Mouse (Mus musculus) fat pad, adult 2 months (tissue): ENCODE results near the gene Cadps.
A peak's percentile ranks its signal among the peaks of the same experiment; 100 is the strongest.

Experiments used
- DNase-seq: peaks from one replicate; pipeline ENCODE4 v3.0.0-alpha.2; 2011; ENCODE audit warnings: low read depth, low spot score; ENCODE audit errors: extremely low read depth

The Cadps gene

DNA sequence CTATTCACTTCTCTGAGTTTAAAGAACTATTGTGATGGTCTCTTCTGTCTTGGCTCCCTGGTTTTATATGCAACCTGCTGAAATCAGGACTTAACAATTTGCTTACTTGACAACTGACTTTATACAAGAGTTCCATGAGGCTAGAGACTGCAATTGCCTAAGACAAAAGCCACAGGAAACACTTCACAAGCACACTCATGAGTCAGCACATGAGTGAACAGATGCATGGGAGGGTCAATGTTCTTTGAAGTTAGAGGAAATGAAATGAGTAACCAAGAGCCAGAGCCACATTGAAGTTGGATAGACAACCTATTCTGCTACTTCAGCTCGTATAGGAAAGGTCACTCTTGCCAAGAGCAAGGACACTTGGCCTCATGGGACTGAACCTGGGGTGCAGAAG is 71.1 kb downstream of the Cadps start:
- DNase-seq: no peak

DNA sequence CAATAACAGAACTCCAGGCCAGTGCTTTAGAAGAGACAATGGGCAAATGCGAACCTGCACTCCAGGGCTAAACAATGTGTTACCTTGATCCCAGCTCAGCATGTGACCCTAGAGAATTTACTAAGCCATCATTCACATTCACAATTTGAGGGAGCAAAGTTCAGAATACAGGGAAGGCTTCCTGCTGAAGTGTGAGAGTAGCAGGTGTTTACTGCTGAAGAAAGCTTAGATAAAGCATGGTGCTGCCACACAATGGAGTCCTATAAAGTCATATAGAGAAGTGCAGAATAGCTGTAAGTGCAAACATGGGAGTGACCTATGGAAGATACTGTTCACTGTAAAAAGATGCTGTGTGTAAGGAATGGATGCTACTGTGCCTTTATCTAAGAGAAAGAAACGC is 91.9 kb downstream of the Cadps start:
- DNase-seq: no peak

DNA sequence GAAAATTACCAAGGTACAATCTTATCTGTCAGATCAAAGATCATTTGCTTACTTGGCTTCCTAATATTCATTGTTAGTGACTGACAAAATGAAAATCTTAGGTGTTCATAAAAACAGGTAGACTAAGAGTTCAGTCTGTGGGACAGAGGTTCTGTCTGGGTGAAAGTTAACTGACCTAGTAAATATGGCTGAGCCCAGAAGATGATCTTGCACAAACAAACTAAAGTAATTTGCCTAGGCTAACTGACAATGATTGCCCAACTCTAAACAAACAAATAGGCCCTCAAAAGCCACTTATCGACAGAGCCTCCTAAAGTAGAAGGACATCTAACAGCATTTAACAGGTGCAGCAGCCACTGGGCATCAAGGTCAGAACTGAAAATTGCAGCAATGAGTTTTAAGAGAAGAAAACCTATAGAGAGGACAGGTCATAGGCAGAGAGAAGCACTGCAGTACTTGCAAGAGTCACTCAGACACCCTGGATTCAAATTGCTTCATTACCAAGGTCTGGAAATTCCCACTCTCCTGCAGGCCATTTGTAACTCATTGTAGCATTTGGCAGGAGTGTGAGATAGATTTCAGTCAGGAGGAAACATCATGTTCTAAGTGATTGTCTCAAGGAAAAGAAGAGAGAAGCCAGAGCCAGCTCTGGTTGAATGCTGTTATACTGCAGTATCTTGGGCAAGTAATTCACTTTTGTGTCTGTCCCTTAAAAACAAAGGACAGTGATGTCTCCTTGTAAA is 100.3 kb downstream of the Cadps start:
- DNase-seq: peak; percentile 76

DNA sequence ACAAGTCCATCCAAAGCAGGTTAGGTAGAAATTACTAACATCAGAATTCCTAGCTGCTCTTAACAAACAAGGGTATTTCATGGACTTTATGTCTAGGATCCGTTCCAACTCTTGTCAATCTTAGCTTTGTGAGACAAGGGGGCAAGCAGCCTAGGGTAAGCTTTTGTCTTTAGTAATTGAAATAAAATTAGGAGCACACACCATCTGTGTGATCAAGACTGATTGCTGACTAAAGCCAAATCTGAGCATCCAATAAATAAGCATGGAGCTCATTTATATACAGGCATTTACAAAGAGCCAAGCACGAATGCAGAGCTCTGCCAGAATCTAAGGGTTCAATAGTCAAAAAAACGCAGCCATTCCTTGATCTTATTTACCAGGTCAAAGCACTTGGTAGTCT is 104.1 kb downstream of the Cadps start:
- DNase-seq: no peak

DNA sequence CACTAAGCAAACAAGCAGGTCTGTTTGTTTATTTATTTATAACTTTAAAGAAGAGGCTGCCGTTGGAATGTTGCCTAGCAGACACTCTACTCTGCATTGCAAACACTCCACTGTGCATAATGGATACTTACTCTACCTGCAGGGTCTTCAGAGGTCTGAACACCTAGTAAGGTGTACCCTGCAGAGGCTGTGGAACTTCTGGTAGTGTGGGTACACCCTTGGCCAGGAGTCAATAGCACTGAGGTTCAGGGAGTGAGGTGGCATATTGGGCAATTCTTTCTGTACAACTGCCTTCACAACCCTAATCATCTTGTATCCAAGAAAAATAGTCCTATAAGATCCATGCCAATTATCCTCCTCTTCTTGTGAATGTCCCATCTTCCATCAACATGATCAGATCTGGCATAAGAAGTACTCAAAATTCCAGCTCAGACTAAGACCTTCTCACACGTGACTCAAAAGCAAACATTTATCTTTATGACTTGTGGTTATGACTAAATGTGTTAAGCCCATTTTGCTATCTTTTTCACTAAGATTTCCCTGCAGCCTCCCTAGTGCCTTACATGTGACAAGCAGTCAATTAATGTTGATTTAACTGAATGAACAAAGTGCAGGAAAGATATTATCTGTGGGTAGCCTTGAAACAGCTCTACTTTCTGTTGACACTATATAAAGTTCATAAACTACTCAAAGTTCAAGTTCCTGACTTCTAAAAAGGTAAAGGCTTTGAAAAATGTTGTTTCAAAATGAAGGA is 106.8 kb downstream of the Cadps start:
- DNase-seq: peak; percentile 74

GRCm38 (mm10) chr14:12707395-12707794 is 115.5 kb downstream of the Cadps start:
- DNase-seq: no peak

GRCm38 (mm10) chr14:12704461-12704860 is 118.4 kb downstream of the Cadps start:
- no peak for DNase-seq

GRCm38 (mm10) chr14:12690201-12690600 is 132.7 kb downstream of the Cadps start:
- no peak for DNase-seq

DNA sequence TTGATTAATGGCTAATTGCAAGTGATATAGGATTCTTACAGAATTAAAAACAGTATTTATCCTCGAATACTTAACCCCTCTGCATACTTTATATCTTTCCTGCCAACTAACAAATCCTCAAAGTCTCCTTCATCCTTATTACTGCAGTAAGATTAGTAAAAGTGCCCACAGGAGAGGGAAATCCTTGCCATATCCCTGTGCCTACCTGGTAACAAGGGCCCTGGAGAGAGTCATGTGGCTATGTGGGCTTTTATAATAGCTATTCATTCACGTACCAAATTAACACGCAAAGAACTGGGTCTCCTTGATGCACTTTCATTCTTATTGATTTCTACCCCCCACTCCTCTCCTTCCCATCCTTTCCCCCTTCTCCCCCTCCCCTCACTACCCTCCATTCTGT is 137.9 kb downstream of the Cadps start:
- DNase-seq: no peak

DNA sequence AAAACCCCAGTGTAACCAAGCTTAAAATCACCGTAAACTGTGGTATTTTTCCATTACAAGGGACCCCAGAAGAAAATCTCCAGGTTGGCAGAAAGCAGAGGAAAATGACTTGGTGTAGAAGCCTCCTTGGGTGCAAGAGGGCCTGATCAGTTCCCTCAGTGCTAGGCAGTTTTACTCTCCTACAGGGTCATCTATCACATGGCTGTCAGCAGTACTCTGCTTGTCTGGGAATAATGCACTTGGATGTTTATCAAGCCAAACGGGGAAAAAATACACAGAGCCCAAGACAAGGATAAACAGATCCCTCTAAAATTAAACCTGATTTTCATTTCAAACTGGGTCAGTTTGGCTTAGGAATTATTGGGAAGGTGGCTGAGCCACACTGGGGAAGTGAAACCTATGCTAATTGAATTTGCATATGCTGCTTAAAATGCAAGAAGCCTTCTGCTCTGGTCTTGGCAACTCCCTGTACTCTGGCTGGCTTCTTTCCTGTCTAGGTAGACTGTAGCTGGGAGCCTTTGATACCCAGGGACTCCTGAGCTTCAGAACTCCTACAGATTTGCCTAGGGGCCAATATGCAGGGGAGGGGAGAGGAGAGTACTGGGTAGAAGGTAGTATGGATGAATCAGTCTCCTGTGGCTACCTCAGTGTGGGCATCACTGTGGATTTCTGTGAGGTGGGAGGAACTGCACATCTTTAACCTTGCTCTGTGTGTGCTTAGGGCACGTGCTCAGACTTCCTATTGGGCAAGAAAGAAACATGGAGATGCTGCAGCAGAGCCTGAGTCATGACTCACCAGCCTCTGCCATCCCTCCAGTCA is 141.8 kb downstream of the Cadps start:
- DNase-seq: no peak

DNA sequence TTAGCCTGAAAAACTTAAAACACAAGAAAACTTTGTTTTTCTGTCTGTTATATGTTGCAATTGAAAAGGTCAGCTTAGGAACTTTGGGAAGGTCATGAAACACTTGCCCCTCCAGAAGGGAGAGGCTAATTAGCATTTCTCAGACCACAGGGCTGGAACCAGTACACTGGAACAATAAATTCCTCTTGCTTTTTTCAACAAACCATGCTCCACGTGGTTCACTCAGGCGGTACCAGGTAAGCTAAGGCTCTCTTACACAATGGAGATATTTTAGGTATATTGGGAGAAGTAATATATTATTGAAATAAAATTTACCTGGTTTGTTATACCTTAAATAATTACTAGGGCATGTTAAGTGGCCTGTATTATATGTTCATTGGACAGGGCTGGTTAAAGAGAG is 161.4 kb downstream of the Cadps start:
- DNase-seq: no peak

- no peak for DNase-seq
Observed at GRCm38 (mm10) chr14:12657351-12657750, 165.5 kb downstream of the Cadps start.

- no peak for DNase-seq
Observed at GRCm38 (mm10) chr14:12642868-12643512, 179.9 kb downstream of the Cadps start.

GRCm38 (mm10) chr14:12638762-12639161 is 184.1 kb downstream of the Cadps start:
- no peak for DNase-seq

GRCm38 (mm10) chr14:12637121-12637754 is 185.6 kb downstream of the Cadps start:
- DNase-seq: no peak

DNA sequence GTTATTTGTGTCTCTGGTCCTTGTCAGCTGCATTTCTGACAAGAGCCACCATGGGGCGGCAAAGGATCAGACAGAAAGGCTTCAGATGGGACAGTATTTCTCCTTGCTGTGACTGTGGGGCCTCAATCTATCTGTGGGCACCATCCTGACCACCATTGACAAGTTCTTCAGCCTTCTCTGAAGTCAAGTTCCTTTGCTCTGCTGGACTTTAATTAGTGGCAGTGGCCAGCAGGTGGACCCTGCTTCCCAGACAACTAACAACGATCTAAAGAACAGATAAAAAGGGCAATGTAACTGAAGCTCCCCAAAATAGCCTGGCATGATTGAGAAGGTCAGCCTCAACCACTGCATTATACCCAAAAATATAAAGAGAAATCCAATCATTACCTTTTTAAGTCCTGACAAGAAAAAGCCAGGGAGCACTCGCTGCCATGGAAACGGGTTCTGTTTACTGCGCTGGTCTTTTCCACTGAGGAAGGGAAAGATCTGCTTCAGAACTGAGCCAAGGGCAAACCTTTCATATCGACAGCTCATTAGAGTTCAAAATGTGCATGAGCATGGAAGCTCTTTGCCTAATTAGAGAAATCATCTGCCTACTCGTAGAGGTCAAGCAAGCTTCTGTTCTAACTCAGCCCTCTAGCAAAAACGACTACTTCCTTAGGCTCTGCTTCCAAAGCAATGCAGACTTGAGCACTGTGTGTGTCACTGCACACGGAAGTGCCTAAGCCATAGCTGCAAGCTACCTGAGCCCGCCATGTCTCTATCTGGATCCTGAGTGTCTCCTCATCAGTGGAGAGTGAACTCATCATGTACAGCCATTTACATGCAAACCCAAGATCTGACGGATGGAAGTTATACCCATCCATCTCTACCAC is 198.4 kb downstream of the Cadps start:
- no peak for DNase-seq

- DNase-seq: no peak
Observed at GRCm38 (mm10) chr14:12607025-12607424, 215.9 kb downstream of the Cadps start.

DNA sequence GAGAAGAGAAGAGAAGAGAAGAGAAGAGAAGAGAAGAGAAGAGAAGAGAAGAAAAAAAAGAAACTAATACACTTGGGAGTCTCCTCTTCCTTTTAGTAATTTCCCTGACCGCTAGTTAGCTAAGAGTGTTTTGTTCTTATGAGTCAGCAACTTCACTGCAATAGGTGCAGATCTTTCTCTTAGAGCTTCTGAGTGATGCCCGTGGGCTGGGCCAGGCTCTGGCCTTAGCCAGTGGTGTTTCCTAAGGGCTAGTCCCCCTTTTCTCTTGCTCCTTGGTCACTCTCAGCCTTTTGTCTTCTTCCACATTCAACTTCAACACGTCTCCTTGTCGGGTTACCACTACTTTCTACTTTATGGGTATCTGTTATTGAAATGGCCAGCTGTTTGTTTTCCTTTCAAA is 216.7 kb downstream of the Cadps start:
- DNase-seq: no peak

GRCm38 (mm10) chr14:12602080-12602479 is 220.8 kb downstream of the Cadps start:
- DNase-seq: no peak

- DNase-seq: no peak
Observed at GRCm38 (mm10) chr14:12595326-12595725, 227.6 kb downstream of the Cadps start.
